Mouse (Mus musculus): ENCODE results near the gene Treml2.

Treml2 gene

DNA sequence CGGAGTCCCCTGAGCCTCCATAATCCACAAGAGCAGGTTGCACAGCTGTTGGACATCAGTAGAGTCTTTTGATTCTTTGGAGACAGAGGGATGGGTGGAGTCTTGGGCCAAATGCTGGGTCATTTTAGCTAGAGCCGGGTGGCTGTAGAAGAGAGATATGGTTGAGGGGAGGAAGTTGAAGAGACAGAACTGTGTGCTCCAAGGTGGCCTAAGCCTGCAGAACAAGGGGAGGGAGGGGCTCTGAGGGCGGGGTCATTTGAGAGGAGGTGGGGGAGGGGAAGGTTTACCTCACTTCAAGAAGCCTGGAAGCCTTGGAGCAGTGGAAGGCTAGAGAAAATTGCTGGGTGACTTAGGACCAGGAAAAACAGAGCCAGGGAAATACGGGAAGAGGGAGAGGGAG is at the start of gene Treml2:
Treml2 (plus strand) TSS at position 296 of the 400 bp plus-strand sequence.
- peak in 1 of 2 experiments; percentile 22 for DNase-seq

DNA sequence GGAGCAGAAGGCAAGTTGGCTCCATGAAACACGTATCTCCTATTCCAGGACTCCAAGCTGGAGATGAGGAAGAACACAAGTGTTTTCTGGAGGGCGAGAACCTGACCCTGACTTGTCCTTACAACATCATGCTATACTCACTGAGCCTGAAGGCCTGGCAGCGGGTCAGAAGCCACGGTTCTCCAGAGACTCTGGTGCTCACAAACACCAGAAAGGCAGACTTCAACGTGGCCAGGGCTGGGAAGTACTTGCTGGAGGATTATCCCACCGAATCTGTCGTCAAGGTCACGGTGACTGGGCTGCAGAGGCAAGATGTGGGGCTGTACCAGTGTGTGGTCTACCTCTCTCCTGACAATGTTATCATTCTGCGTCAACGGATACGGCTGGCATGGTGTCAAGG is 49.8 kb upstream of the Treml2 start:
- no peak for DNase-seq

DNA sequence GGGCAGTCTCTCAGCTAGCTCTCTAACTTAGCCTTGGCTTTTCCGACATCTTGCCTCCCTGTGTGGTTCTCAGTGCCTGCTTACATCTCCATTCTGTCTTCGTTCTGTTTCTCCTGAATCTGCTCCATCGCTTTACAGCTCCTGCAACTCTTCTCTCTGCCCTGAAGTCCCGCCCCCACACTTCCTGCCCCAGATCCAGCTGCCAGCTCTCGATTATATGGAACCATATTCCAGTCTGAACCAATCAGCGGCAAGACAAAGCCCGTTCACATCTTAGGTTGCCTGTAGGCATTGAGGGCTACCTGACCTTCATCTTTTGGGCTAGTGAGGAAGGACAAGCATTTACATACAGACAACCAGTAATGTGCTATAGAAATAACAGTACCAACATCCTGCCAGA is 48.7 kb upstream of the Treml2 start:
- no peak for DNase-seq

DNA sequence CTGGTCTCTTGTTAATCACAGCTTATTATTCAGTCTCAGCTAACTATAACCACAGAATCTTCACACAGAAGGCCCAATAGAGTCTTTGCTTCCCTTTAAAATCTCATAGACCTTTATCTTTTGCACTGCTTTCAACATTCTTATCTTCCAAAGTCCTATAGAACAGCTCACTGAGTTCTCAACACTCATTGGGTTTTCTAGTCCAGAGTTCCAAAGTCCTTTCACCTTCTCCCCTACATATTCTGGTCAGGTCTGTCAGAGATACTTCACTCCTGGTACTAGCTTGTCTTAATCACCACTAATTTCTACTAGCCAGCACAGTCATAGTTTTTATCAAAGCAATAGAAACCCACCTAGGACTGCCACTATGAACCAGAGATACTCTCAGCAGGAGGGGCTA is 42.7 kb upstream of the Treml2 start:
- DNase-seq: no peak

DNA sequence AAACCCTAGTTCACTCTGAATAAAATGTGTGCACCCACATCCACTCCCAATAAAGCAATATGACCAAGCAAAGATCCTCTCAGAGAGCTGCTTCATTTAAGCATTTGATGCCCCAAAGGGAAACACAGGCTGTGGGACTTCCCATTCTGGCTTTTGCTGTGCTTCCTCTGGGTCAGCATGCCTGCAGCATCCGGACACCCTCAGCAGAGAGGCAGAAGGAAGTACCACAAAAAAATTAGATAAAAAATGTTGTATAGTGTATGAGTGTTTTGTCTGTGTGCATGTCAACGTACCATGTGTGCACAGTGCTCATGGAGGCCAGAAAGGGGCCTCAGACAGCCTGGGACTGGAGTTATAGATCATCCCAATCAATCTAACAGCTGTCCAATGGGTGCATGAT is 37.4 kb upstream of the Treml2 start:
- no peak for DNase-seq

DNA sequence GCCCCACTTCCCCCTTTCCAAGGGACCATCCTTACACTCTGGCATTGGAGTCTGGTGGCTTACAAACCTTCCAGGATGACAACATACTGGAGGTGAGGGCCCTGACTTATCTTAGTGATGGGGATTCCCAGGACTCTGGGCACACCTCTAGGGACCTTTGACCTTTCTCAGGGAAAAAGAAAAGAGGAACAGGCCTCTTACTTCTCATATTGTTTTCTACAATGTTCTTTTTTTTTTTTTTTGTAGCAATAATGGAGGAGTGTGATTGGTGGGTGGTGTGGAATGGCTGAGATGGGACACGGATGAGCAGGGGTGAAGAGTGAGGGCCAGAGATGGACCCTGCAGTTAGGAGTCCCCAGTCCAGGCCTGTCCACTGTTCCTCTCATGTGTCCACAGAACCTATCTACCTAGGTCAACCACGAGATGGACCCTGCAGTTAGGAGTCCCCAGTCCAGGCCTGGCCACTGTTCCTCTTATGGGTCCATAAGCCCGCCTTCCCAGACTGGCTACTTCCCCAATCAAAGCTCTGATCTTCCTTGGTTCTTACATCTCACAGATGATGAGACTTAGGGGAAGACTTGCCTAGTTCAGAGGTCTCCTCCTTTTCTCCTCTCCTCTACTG is 35.4 kb upstream of the Treml2 start, which contains the start of gene Treml4:
Treml4 (plus strand) TSS at position 555 of the 622 bp plus-strand sequence.
- no peak for DNase-seq

DNA sequence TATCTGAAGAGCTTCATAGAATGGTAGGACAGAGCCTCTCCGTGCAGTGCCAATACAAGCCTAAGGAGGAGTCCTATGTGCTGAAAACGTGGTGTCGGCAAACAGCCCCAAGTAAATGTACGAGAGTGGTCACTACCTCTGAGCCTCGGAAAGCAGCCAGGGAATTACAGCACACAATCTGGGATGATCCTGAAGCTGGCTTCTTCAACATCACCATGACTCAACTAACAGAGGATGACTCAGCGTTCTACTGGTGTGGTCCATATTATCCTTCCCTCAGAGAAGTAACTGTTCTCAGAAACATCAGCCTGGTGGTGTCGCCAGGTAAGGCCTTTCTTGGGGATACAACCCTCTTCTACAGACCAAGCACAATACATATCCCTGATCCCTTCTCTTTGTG is 34.6 kb upstream of the Treml2 start:
- DNase-seq: no peak

DNA sequence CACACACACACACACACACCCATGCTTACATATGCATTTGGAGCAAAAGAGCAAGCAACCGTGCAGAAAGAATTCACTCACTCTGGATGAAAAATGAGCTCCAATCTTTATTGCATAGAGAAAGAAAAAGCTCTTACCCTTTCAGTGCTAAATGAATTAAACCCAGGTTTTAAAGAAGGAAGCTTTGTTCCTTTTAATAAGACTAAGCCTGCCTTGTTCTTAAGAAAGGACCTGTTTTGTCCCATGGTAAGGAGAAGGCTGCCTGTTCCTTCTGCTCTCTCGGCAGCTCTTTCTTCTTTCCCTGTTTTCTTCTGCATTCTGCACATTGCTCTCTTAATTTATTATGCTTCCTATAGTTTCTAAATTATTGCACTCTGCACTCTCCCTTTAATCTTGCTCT is 33.2 kb upstream of the Treml2 start:
- DNase-seq: no peak

DNA sequence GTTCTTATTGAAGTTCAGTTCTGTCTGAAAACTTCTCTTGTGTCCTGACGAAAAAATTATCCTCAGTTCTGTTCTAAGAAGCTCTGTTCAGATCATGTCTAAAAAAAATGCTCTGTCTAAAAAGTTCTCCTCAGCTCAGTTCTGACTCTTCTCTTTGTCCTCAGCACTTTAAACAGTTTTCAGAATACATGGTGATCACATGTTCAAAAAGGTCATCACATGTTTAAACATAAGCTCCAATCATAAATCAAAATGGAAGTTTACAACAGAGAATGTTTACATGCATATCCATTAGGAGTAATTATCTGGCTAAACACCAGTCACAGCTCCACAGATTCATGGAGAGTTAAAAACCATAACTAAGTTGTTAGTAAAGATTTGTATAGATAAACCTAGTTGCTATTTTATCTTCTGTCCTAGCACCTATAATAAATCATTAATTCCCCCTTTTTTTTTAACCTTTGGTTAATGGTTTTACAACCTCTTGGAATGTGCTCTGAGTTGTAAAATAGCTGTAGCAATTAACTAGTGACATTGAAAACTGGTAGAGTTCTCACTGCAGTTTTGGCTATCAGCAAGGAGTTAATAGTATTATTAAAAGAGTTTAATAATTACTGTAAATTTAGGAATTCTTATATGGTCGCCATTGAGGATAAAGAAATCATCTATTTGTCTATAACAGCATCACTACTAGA is 32.5 kb upstream of the Treml2 start:
- DNase-seq: no peak

DNA sequence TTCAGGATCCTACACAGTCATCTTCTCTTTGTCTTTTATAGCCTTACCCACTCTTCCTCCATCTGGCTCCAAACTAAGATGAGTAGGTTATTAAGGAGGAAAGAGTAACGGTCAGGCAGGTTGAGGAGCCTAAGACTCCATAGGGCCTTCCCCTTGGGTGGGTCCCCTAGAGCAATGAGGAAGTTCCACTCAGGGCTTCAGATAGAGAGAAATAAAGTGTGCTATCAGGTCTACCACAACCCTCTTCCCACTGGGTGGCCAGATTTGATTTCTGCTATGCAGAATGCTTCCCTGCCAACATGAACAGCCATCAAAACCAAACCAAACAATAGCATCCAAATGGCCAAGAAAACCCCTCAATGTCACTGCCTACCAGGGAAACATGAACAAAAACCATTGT is 31.7 kb upstream of the Treml2 start:
- no peak for DNase-seq

DNA sequence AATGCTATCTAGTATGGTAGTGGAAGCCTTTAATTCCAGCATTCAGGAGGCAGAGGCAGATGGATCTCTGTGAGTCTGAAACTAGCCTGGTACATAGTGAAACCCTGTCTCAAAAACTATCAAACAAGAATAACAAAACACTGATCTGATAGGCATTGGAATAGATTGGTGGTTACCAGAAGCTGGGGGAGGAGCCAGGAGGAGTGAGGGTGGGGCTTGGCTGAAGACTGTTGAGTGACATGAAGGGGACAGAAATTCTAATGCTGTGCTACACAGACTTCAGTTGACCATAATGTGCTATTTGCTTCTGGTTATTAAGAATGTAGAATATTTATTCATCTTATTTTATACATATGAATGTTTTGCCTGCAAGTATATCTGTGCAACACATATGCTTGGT is 31.0 kb upstream of the Treml2 start:
- no peak for DNase-seq

DNA sequence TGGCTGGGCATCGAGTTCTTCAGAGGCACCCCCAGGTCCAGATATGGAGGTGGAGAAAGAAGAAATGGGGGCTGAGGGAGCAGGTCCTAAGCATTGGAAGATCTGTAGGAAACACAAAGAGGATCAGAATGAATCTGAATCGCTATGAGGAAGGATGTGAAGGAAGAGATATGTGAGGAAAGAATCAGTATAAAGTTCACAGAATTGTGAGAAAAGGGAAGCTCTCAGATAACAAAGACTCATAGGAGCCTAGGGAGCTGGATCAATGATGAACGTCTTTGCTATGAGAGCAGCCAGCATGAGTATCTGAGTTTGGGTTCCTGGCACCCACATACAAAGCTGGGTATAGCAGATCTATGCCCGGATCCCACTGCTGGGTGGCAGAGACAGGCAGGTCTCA is 29.5 kb upstream of the Treml2 start:
- no peak for DNase-seq

DNA sequence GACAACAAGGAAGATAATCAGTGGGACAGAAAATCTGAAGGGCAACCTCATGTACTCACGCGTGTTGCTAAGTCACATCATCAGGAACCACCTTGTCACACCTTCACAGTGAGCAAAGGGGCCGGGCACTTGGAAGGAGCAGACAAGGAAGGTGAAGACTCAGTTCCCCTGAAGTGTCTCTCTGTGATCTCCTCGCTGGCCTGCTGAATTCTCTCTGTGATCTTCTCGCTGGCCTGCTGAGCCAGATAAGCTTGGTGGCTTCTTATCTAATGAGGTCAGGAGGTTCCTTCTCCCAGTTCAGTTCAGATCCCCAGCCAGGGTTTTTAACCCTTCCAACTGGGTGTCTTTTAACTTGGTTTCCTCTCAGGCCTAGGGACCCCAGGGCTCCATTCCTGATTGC is 27.1 kb upstream of the Treml2 start:
- no peak for DNase-seq

DNA sequence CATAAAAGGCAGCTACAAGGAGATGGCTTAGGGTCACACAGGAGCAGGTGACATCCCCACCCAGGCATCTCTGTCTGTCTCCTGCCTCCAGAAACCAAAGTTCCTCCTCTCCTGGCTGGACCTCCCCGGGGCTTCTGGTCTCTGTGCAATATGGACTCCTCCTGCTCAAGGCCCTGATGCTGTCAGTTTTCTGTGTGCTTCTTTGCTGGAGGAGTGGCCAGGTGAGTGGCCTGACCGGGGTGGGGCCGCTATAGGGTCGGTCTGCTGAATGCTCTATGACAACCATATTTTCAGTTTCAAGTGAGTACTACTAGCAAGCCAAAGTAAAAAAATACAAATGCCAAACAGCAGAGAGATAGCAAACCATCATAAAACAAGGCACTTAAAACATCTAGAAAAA is 26.7 kb upstream of the Treml2 start:
- no peak for DNase-seq

DNA sequence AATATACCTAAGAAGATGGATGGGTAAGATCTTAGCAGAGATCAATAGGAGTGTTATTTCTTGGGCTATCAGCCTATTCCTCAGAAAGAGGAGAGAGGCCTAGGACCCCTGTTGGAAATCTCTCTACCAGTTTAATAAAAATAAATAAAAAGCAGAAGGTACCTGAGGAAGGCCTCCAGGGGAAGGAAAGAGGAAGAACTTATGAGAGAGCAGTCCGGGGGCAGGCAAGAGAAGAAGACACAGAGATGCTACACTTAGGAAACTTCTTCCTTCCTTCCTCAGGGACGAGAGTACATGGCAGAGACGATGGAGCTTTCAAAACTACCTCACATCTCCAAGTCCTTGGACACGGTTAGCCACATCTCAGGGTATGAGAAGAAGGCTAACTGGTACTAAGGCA is 25.2 kb upstream of the Treml2 start:
- no peak for DNase-seq

DNA sequence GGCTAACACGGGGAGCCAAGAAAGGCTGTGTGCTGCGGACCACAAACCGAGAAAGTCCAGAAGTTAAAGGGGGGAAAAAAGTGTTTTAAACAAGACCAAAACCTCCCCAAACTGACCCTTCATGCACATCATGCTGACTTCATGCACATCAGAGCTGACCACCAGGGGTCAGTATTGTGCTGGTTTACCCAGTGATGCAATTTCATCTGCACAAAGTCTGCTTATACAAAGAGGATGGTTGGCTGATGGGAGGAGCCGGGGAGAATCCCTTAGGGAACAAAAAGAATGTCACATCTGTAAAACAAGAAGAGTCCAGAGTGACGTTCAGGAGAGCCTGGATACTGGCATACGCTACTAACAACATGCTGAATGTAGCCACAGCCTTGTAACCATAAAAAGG is 24.4 kb upstream of the Treml2 start:
- DNase-seq: peak; percentile 62 to 85

DNA sequence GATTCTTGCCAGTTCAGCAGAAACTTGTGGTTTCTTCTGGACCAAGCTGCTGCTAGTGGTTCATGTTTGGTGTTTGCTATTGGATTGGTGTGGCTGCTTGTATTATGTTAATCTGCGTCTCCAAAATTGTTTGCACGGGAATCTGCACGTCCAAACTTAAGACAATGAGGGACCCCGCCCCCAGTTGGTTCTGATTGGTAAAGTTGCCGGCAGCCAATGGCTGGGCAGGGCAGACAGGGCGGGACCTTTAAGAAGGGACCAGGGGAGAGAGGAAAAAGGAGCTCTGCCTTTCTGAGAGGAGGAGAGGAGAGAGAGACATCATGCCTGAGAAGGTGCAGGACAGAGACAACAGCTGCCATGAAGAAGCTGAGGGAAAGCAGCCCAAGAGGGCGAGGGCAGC is 23.6 kb upstream of the Treml2 start:
- DNase-seq: no peak

DNA sequence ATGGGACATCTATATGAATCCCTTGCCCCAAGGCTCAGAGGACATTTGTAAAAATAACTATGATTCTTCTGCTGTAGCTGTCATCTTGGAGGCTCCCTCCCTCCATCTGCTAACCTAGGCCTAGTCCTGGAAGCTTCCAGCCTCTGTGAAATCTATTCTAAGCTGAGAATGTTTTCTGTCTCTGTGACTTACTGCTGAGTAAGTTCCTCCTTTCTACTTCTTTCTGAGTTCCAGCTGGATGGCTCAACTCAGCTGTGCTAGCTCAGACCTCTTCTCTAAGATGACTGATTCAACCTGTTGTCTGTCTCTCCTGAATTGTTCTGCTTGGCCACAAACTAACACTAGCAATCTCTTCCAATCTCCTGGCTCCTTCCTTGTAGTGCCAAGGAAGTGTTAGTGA is 20.9 kb upstream of the Treml2 start:
- DNase-seq: no peak

DNA sequence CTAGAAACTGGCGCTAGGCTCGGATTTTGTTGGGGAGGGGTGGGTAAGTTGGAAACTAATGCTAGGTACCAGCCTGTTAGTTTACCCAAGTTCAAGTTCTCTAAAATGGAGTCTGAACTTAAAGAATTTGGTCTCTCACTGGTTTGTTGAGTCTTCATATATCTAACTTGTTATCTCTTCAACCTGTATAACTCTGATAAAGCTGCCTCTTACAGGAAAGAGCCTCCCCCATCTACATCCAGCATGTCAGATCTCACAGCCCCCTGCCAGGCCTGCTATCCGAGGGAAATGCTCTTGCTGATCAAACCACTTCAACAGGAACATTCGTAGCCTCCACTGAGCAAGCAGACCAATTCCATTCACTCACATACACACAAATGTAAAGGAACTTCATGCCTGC is 20.3 kb upstream of the Treml2 start:
- no peak for DNase-seq

DNA sequence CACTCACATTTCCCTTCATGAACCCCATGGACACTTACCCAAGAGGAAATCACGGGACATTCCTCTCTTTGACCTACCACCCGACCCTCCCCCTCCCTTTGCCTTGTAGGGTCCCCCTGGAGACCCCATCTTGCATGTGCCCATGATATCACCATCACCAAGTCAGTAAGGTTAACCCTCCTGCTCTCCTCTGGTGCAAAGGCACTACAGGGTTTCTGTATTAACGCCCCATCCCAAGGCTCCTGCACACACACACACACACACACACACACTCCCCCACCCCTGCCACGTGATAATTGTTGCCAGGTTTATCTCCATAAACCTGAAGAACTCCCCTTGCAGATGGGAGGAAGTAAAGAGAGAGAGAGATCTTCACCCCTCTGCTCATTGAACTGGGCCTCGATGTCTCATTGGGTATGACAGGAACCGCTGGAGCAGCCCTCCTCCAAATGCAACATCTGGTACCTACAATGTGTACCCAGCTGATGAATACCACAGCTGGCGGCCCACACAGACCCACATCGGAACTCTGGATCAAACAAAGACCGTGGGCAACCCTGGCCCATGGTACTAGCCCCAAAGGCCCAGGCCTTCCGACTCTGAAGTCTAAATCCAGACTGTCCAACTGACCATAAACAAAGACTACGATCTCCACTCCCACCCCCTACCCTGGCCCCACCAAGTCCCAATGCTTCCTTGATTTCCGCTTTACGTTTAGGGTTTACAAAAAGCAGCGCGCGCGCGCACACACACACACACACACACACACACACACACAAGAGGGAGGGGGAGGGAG is 18.2 kb upstream of the Treml2 start:
- no peak for DNase-seq

DNA sequence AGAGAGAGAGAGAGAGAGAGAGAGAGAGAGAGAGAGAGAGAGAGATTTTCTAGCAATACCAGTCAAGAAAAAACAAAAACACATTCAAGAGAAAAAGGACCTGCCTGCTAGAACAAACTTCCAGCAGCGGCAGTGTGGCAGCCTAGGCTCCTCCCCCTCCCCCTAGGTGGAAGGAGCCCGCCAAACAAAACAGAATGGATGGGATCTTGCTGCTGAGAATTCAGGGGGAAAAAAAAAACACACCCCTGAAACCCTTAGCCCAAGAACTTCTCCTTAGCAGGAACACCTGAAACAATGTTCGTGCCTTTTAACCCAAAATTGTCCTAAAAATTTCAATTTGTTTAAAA is 17.6 kb upstream of the Treml2 start:
- DNase-seq: no peak

DNA sequence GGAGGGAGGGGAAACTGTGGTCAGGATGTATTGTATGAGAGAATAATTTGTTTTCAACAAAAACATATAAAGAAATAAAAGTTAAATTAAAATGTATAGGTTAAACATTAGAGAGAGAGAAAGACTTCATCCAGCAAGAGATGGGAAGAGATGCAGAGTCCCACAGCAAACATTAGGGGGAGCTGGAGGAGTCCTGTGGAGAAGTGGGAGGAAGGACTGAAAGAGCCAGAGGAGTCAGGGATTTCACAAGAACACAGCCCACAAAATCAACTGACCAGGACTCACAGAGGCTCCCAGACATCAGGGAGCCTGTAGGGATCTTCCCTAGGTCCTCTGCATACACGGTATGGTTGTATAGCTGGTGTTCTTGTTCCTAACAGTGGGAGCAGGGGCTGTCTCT is 12.5 kb upstream of the Treml2 start:
- no peak for DNase-seq

DNA sequence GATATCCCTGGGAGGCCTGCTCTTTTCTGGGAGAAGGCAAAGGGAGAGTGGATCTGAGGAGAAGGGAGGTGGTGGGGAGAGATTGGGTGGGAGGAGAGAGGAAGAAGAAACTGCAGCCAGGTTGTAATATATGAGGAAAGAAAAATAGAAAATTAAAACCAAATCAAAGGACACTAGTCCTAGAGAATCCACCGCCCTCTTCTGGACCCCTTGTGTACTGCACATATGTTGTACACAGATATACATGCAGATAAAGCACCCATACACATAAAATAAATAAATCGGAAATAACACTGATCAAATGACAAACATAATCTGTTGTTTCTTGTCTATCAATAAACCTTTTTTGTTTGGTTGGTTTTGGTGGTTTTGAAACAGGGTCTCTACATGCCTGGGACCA is 12.0 kb upstream of the Treml2 start:
- no peak for DNase-seq

DNA sequence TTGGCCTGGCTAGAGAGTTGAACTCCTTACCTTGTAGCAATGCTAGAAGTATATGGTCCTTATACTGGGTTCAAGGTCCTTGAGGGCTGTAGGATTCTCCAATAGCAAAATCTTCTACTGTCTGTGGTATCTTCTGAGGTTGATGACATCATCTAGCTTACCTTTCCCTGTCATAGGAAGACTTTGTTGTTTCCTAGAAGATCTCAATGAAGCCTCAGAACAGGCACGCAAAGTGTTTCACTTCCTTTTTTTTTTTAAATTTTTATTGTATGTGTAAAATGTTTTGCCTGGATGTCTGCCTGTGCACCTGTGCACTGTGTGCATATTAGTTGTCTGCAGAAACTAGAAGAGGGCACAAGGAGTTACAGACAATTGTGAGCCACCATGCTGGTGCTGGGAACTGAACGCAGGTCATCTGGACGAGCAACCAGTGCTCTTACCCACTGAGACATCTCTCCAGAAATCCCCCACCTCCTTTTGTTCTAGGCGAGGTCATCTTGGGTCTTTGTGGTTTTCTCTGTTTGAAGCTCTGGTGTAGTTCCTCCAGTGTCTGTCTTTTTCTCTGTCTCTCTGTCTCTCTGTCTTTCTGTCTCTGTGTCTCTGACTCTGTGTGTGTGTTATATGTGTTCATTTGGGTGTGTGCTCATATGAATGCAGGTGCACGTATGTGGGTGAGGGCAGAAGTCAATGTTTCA is 5.7 kb upstream of the Treml2 start:
- peak in 1 of 2 experiments; percentile 22 for DNase-seq
